ENCODE assay signal across 20 mouse cellular contexts in genomic region chr2:30299525-30299924, GRCm38 (mm10). TPM values are rescaled to one million over a fixed set of nuclear protein-coding genes. Genes with fewer than 3 reads are reported as not detected.
DNase-seq lines count a peak whose midpoint lies in the region; TF ChIP-seq lines count a peak whose summit lies in the region.
"Had no signal": no experiment of that assay in that cellular context is flagged by ENCODE, and none has a peak within 500 bp of the region (broad histone marks: within the 10 kb centered on the region; RNA-seq: fewer than 3 reads in every experiment).

No protein-coding gene starts in this region.

- TF ChIP-seq EP300 in MEL (IDR thresholded peaks at IDR 0.05; ENCODE audit: low read depth in 1 of 2, low read length in 2 of 2) = no peak

- no peaks in the 10 kb centered on the region for H3K27me3 ChIP-seq in MEL (ENCODE audit: control insufficient read depth in 1 of 2, insufficient read depth in 2 of 2, low read length in 2 of 2)
- H3K27me3 ChIP-seq: limb, embryonic 12.5 days; midbrain, embryonic 12.5 days; neural tube, embryonic 12.5 days had no signal

- intact Hi-C loops in gastrocnemius, adult 2 months (cut with DNase I) = no loop called here

- no peak for TF ChIP-seq POLR2A in MEL (IDR thresholded peaks at IDR 0.05; ENCODE audit: control insufficient read depth in 1 of 2, insufficient read depth in 1 of 2, low read depth in 1 of 2, low read length in 2 of 2, poor library complexity in 1 of 2)

- no peak overlapping the region for H3K27ac ChIP-seq in gastrocnemius, adult 2 months
- H3K27ac ChIP-seq in MEL (ENCODE audit: control insufficient read depth, low read depth, low read length) = no peak overlapping the region
- H3K27ac ChIP-seq: limb, embryonic 12.5 days; midbrain, embryonic 12.5 days; neural tube, embryonic 12.5 days had no signal

- no peak overlapping the region for H3K9ac ChIP-seq in MEL (ENCODE audit: control insufficient read depth, low read depth, low read length, poor library complexity, severe bottlenecking)
- H3K9ac ChIP-seq: limb, embryonic 12.5 days; midbrain, embryonic 12.5 days; neural tube, embryonic 12.5 days had no signal

- peak; percentile 13 for TF ChIP-seq RAD21 in MEL (IDR thresholded peaks at IDR 0.05; ENCODE audit: low read depth, low read length)

- peaks cover 0 to 49% of the 10 kb centered on the region in 2 experiments; a peak in 2 of 4 replicates for H3K36me3 ChIP-seq in MEL (ENCODE audit: control insufficient read depth in 1 of 2, insufficient read depth in 2 of 2, low read length in 2 of 2)

- no peak overlapping the region for H3K4me3 ChIP-seq in gastrocnemius, adult 2 months
- no peak overlapping the region for H3K4me3 ChIP-seq in MEL (ENCODE audit: control insufficient read depth in 1 of 2, insufficient read depth in 1 of 2, low read depth in 2 of 2, low read length in 2 of 2)
- H3K4me3 ChIP-seq: limb, embryonic 12.5 days; midbrain, embryonic 12.5 days; neural tube, embryonic 12.5 days had no signal

- H3K79me2 ChIP-seq in MEL (ENCODE audit: control insufficient read depth, insufficient read depth, low read length, poor library complexity) = peaks cover 1% of the 10 kb centered on the region; the same call in 1 of the 2 replicates

- no peak for DNase-seq in gastrocnemius, adult 2 months
- DNase-seq in gastrocnemius, adult 18-20 months (ENCODE audit: low spot score) = no peak
- peak; percentile 13 to 23 for DNase-seq in kidney, postnatal 36 days
- no peak for DNase-seq in kidney, adult 18-20 months
- DNase-seq in 3T3-L1 (ENCODE audit: low read depth, low spot score) (peak; percentile 40), MEL (ENCODE audit: low read depth, low spot score) (peak; percentile 24)
- no peak for DNase-seq in testis, postnatal 14 days (ENCODE audit: low spot score)
- DNase-seq in thymus, postnatal 14 days = no peak
- DNase-seq: cerebellum, adult 9-10 months; gastrocnemius, postnatal 36 days; kidney, postnatal 4 days; lung, adult 2 months; right cerebral cortex, postnatal 4 days; thymus, postnatal 25 days had no signal

- no peaks in the 10 kb centered on the region for H3K9me3 ChIP-seq in MEL (replicated peaks; ENCODE audit: insufficient read depth, low read length)
- H3K9me3 ChIP-seq: limb, embryonic 12.5 days; midbrain, embryonic 12.5 days; neural tube, embryonic 12.5 days had no signal

- H3K4me1 ChIP-seq in MEL (ENCODE audit: control insufficient read depth in 1 of 2, insufficient read depth in 2 of 2, low read length in 2 of 2) = no peaks in the 10 kb centered on the region
- H3K4me1 ChIP-seq: limb, embryonic 12.5 days; midbrain, embryonic 12.5 days; neural tube, embryonic 12.5 days had no signal

- TF ChIP-seq CTCF in gastrocnemius, adult 2 months (IDR thresholded peaks at IDR 0.05) = peak; percentile 50
- peak in 2 of 3 experiments; percentile 13 to 41; a peak in 2 of 6 replicates for TF ChIP-seq CTCF in MEL (IDR thresholded peaks at IDR 0.05 in 2 of 3, conservative IDR thresholded peaks at IDR 0.05 in 1 of 3; ENCODE audit: control insufficient read depth in 1 of 3, insufficient read depth in 1 of 3, low read depth in 2 of 3, low read length in 3 of 3, poor library complexity in 1 of 3, severe bottlenecking in 1 of 3)

TF ChIP-seq in MEL, 35 proteins besides CTCF, POLR2A, EP300 and RAD21:
- no peak for TF ChIP-seq NELFE (IDR thresholded peaks at IDR 0.05; ENCODE audit: low read depth, low read length)
- TF ChIP-seq SMC3 (IDR thresholded peaks at IDR 0.05; ENCODE audit: low read depth, low read length) = peak; percentile 16; the same call in 1 of the 2 replicates

RNA-seq across cellular contexts. Expression of gene Nup188, which starts 13.3 kb away (rescaled TPM):
- 1 to 10 TPM; 8.4 to 9.9 TPM for total RNA-seq in gastrocnemius, adult 2 months (2021)
- total RNA-seq in gastrocnemius, adult 18-20 months (2021) = 1 to 10 TPM; 6.8 to 7.8 TPM
- total RNA-seq in MEL (2012; rRNA removed) = 58.6 and 63.2 TPM in 2 replicates
- polyA plus RNA-seq in MEL (2012; ENCODE audit: insufficient read depth in 1 of 2, insufficient read length in 2 of 2, low read depth in 1 of 2, low replicate concordance in 2 of 2, missing spikeins in 1 of 2) = 100 to 1,000 TPM in 1 of 2 experiments, not detected in 1; 119 TPM

RNA-seq across cellular contexts. Expression of gene Dolk, which starts 13.4 kb away (rescaled TPM):
- 10 to 100 TPM; 20.2 to 21.0 TPM for total RNA-seq in gastrocnemius, adult 2 months (2021)
- total RNA-seq in gastrocnemius, adult 18-20 months (2021) = 10 to 100 TPM; 20.9 to 22.4 TPM
- 13.7 and 21.7 TPM in 2 replicates for total RNA-seq in MEL (2012; rRNA removed)
- 10 to 100 TPM in 1 of 2 experiments, not detected in 1; 18.5 TPM for polyA plus RNA-seq in MEL (2012; ENCODE audit: insufficient read depth in 1 of 2, insufficient read length in 2 of 2, low read depth in 1 of 2, low replicate concordance in 2 of 2, missing spikeins in 1 of 2)

RNA-seq across cellular contexts. Expression of gene Gm28038, which starts 18.7 kb away (rescaled TPM):
- 1 to 10 TPM in 1 of 2 experiments, not detected in 1; 1.8 TPM for total RNA-seq in gastrocnemius, adult 2 months (2021)
- 1 to 10 TPM in 1 of 2 experiments, not detected in 1; 1.1 TPM for total RNA-seq in gastrocnemius, adult 18-20 months (2021)
- total RNA-seq in MEL (2012; rRNA removed) = not detected in 2 replicates
- not detected for polyA plus RNA-seq in MEL (2012; ENCODE audit: insufficient read depth in 1 of 2, insufficient read length in 2 of 2, low read depth in 1 of 2, low replicate concordance in 2 of 2, missing spikeins in 1 of 2)
- total RNA-seq: gastrocnemius, postnatal 36 days had no signal
- polyA plus RNA-seq: embryonic facial prominence, embryonic 11.5 days; heart, embryonic 16.5 days; limb, embryonic 12.5 days; lung, adult 2 months; midbrain, embryonic 12.5 days; neural tube, embryonic 12.5 days; stomach, embryonic 14.5 days had no signal

RNA-seq across cellular contexts. Expression of gene Phyhd1, which starts 33.5 kb away (rescaled TPM):
- 10 to 100 TPM; 27.8 to 34.5 TPM for total RNA-seq in gastrocnemius, adult 2 months (2021)
- total RNA-seq in gastrocnemius, adult 18-20 months (2021) = 10 to 100 TPM; 10.4 to 18.7 TPM
- total RNA-seq in MEL (2012; rRNA removed) = 0.19 TPM in 1 of 2 replicates, not detected in the other
- polyA plus RNA-seq in MEL (2012; ENCODE audit: insufficient read depth in 1 of 2, insufficient read length in 2 of 2, low read depth in 1 of 2, low replicate concordance in 2 of 2, missing spikeins in 1 of 2) = 1 to 10 TPM in 1 of 2 experiments, not detected in 1; 1.6 TPM

RNA-seq across cellular contexts. Expression of gene Gm28035, which starts 59.2 kb away (rescaled TPM):
- 1 to 10 TPM; 1.1 to 1.4 TPM for total RNA-seq in gastrocnemius, adult 2 months (2021)
- 1 to 10 TPM in 1 of 2 experiments, under 1 TPM in 1; 0.55 to 1.2 TPM for total RNA-seq in gastrocnemius, adult 18-20 months (2021)
- 0.10 TPM in 1 of 2 replicates, not detected in the other for total RNA-seq in MEL (2012; rRNA removed)
- polyA plus RNA-seq in MEL (2012; ENCODE audit: insufficient read depth in 1 of 2, insufficient read length in 2 of 2, low read depth in 1 of 2, low replicate concordance in 2 of 2, missing spikeins in 1 of 2) = under 1 TPM in 1 of 2 experiments, not detected in 1; 0.26 TPM
- polyA plus RNA-seq: limb, embryonic 12.5 days had no signal

Comparison
In these comparisons a context has a peak if more than half of its experiments do, and no peak if none do; other contexts are left out.
1. DNase-seq: peak in kidney, postnatal 36 days (2 of 2), 3T3-L1 (single experiment) and MEL (single experiment); none in gastrocnemius, adult 2 months (single experiment), gastrocnemius, adult 18-20 months (single experiment), kidney, adult 18-20 months (single experiment), testis, postnatal 14 days (single experiment) and thymus, postnatal 14 days (single experiment).